Mouse (Mus musculus) right cerebral cortex, adult 2 months (tissue): ENCODE data around the gene Ryr1.

Experiments
- DNase-seq, 2 experiments: peaks; one replicate each; pipeline ENCODE4 v3.0.0; 2021 to 2022; ENCODE audit warnings: low spot score in 2 of 2

Gene Ryr1

GRCm38 (mm10) chr7:28961584-28961926 is 163.4 kb downstream of the Ryr1 start:
- no peak for DNase-seq

- peak in 1 of 2 experiments; percentile 60 for DNase-seq
Measured at GRCm38 (mm10) chr7:28960354-28961046, 164.5 kb downstream of the Ryr1 start.

GRCm38 (mm10) chr7:28959505-28960045 is 165.4 kb downstream of the Ryr1 start:
- no peak for DNase-seq

DNA sequence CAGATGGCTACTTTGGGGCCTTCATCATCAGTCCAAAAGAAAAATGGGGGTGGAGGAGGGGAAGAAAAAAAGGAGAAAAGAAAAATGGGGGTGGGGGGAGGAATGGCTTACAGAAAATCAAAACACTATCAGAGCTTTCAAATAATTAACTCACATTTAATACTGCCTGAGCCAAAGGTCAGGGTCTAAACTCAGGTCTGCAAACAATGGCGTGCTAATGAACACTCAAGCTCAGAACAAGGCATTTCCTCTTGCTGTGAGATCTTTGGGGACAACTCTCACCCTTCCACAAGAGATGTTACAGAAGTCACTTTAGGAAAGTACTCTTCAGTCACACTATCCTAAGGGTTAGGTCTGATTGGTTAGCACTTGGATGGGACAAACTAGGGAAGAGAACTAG is 166.2 kb downstream of the Ryr1 start:
- no peak for DNase-seq

DNA sequence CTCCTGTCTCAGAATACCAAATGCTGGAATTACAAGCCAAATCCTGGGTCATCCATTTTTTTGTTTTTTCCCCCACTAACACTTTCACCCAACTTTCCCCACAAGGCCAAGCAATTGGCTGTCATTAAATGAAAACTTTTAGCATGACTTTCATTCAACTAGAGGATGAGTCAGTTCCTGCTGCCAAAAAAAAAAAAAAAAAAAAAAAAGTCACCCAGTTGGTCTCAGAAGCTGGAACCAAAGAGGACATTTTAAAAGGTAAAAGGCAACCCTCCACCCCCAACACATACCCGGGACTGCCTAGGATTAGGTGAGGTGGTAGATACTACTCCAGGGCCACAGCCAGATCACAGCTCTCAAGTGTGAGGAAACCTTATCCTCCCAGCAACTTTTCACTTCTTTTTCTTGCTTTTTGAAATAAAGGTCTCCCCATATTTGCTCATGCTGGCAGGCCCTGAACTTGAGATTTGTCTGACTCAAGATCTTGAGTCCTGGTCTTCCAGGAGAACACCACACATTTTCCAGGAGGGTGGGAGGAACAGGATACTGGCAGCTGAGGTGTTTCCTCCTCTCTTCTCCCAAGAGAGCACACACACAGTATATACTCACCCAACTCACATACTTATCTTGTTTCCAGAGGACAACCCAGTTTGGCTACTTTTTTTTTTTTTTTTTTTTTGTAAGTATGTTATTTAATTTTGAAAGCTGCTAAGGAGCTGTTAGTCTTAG is 166.8 kb downstream of the Ryr1 start:
- no peak for DNase-seq

DNA sequence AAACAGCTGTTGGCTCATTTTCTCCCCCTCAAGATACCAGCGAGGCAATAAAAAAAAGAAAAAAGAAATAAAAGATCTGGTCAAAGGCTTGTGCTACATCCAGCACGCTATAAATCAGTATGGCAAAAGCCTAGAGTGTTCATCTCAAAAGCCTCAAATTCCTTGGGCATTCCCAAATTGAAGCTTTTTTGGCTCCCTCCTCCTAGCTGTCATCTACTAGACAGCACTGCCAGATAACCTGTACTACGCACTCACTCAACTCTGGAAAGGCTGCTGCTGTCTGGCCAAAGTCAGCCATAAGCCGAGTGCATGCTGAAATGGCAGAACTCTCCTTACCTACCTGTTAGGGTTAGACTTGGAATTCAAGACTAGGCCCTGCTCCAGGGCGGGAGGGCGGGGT is 167.7 kb downstream of the Ryr1 start:
- DNase-seq: no peak

DNA sequence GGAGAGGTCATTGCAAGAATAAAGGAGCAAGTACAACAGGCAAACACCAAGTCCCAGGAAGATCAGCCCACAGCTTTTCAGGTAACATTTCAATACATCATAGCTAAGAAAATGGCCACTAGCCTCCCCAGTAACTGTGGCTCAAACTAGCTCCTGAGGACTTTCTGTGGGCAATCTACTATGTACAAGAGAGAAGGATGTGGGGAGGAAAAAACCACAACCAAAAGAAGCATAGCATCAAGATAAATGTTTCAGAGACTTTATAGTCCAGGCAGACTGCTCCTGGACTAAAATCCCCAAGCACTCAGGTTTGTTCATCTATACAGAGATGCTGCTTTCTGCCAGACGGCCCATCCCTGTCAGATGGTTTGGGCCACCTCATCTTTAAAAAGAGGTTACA is 168.7 kb downstream of the Ryr1 start:
- DNase-seq: no peak

DNA sequence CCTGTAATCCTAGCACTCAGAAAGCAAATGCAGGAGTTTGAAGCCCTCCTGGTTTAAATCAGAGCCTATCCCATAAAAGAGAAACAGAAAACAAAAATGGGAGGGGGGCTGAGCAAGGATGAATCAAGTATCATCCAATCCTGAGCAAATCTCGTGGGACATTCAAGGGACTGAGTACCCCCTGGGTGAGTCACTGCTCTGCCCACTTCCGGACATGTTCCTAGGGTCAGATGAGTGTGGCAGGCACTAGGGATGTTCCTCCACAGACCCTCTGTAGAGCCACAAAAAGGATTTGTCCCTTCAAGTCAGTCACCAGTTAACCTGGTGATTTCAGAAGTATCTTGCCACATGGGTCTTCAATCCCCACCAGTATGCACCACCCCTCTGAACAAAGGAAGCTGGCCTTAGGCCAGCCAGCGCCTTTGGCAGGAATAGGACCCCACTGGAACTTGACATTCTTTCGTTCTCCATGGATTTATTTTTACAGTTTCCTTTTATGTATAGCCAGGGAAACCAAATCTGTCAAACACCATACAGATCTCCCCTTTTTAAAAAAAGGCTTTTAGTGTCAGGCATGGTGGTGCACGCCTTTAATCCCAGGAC is 169.6 kb downstream of the Ryr1 start:
- no peak for DNase-seq

DNA sequence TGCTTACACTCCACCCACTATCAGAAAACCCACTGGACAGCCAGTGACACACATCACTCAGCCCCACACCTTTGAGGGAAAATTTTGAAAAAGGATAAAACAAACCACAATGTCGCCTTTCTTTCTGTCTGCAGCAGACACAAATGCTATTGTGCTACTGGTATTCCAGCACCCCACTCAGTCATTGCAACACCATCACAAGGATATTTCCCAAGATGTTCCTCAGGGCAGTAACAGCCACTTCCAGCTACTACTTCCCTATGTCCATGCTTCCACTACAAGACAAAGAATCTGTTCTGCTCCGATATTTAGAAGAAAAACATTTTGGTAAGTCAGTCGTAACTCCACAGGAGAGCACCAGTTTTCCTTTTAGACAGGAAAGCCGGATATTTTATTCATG is 170.2 kb downstream of the Ryr1 start:
- no peak for DNase-seq

- no peak for DNase-seq
Measured at GRCm38 (mm10) chr7:28953476-28954376, 171.3 kb downstream of the Ryr1 start.
